Mouse (Mus musculus) cortical plate, adult 2 months (tissue): ENCODE results near the gene Defb22.

Source experiments
- CTCF ChIP-seq: fragments of 200-500 bp; IDR thresholded peaks from 2 replicates; pipeline ENCODE4 v1.5.1; 2011; ENCODE audit warnings: mild to moderate bottlenecking, control low read depth, low read length; ENCODE audit not compliant: insufficient read depth; ENCODE audit errors: extremely low read depth
- POLR2A ChIP-seq: fragments of 200-500 bp; IDR thresholded peaks from 2 replicates; pipeline ENCODE4 v1.6.1; 2011; ENCODE audit warnings: mild to moderate bottlenecking, low read length, control low read depth; ENCODE audit not compliant: insufficient read depth; ENCODE audit errors: extremely low read depth

DNA sequence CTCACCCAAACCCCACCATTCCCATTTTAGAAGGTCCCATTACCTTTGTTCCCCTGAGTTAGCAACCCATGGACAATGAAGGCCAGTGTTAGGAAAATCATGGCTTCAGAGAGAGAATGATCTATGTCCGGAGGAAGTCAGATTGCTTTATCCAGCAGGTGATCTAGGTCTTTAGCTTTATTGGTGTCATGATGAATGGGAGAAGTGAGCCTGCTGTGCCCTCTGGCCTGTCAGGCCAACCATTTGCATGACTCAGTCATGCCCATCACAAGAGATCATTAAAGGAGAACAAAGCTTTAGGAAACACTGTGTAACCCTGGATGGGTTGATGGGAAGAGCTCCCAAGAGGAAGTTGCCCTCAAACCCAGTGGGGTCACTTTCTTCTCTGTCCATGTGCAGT, 21.7 kb upstream of the Defb22 start, which contains the start of gene Defb26:
- TF ChIP-seq CTCF (no peak), POLR2A (no peak)
